Mouse (Mus musculus) lung, adult 2 months (tissue): Measurements from ENCODE around the gene Elovl3.

ENCODE experiments used
- CTCF ChIP-seq: fragments of 200-500 bp; IDR thresholded peaks from 2 replicates; pipeline ENCODE4 v1.5.1; 2011; ENCODE audit warnings: mild to moderate bottlenecking, low read length, control low read depth; ENCODE audit not compliant: insufficient read depth
- POLR2A ChIP-seq: fragments of 200-500 bp; IDR thresholded peaks from 2 replicates; pipeline ENCODE4 v1.6.1; 2011; ENCODE audit warnings: low read depth, mild to moderate bottlenecking, control low read depth, low read length, borderline replicate concordance; ENCODE audit errors: extremely low read depth

DNA sequence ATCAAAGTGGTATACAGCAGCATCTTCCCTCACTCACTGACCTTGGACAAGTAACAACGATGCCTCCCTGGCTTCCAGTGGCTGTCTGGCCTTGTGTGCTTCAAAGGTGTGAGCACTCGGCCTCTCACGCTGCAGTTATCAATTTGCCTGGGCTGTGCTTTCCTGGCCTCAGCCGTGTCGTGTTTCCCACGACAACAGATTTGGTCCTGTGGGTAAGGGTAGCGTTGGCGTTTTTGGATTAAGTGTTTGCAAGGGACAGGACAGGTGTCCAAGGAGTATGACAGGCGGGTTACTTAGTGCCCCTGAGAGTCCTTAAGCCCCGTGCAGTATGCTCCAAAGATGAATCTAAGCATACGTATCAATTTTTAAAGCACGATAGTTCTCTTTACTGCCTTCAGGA, 17.4 kb downstream of the Elovl3 start:
- TF ChIP-seq POLR2A: no peak
- TF ChIP-seq CTCF: no peak
